Mouse (Mus musculus): Measurements from ENCODE around the gene Trim33. TPM values are rescaled to one million over a fixed set of nuclear protein-coding genes. Genes with fewer than 3 reads are reported as not detected.
A peak's percentile ranks its signal among the peaks of the same experiment; 100 is the strongest.

Trim33 gene
- polyA plus RNA-seq, 1 experiment from 2014 or later = 3.4 TPM

DNA sequence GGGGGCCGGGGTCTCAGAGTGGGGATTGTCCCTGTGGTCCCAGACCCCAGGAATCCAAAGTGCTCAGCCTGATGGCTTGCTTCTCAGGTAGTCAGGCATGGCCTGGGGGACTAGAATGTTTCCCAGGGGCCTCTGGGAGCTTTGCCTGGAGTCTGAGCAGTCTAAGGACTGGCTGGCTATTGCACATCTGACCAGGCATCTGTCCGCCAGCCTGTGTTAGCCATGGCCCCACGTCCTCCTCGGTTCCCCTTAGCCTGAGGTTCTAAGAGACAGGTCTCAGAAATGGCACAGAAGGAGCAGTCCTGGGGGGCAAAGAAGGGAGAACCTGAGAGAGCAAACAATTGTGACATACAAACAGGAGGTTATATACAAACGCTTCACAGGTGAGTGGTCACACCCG lies 102.3 kb downstream of the Trim33 start:
- no peak overlapping the region for H3K4me2 ChIP-seq (ENCODE audit: low read depth, low read length)
- DNase-seq (no peak), ATAC-seq (no peak)
- no peak for TF ChIP-seq CTCF (IDR thresholded peaks at IDR 0.05; ENCODE audit: low read depth)
- no peak for TF ChIP-seq EP300 (IDR thresholded peaks at IDR 0.05; ENCODE audit: low read depth)
- no peak overlapping the region for H3K9ac ChIP-seq (replicated peaks)
- WGBS (ENCODE audit: insufficient replicate concordance) = 88% methylated on average over 6 of the region's 6 CpGs
- H3K9me3 ChIP-seq (ENCODE audit: low read length) = no peaks in the 10 kb centered on the region
- no peaks in the 10 kb centered on the region for H3K4me1 ChIP-seq (ENCODE audit: insufficient read depth)
- no peaks in the 10 kb centered on the region for H3K27me3 ChIP-seq (ENCODE audit: insufficient read depth, low read length)
- no peak overlapping the region for H3K4me3 ChIP-seq (ENCODE audit: low read depth, low read length)
- no peaks in the 10 kb centered on the region for H3K36me3 ChIP-seq (replicated peaks; ENCODE audit: insufficient read depth, low read length)
- no peak overlapping the region for H3K27ac ChIP-seq (ENCODE audit: low read depth)

DNA sequence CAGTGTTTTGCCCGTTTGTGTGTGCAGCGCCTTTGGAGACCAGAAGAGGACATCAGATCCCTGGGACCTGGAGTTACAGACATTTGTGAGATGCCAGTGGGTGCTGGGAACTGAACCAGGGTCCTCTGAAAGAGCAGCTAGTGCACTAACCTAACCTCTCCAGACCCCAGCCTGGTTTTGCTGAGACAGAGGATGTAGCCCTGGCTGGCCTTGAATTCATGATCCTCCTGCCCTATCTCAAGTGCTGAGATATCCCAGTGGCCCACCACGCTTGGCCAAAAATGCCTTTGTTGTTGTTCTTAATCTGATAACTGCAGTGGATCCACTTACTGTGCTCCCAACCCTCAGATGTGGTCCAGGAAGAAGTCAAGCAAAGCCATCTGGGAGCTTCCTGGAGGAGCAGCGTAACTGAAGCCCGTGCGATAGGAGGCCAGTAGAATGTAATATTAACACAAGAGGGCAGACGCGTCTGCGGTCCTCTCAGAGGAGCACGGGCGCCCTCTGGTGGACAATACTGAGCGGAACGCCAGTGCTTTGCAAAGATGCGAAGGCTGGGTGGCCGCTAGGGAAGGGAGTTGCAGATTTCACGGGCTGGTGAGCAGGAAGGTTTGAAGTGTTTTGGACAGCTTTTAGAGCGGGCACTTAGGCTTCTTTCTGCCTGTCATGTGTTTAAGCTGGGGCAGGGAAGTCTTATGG lies 103.9 kb downstream of the Trim33 start:
- Histone ChIP-seq H3K4me3 (ENCODE audit: low read depth, low read length) (no peak overlapping the region), H3K27ac (ENCODE audit: low read depth) (no peak overlapping the region), H3K9ac (replicated peaks) (no peak overlapping the region), H3K27me3 (ENCODE audit: insufficient read depth, low read length) (no peaks in the 10 kb centered on the region), H3K9me3 (ENCODE audit: low read length) (no peaks in the 10 kb centered on the region), H3K36me3 (replicated peaks; ENCODE audit: insufficient read depth, low read length) (no peaks in the 10 kb centered on the region), H3K4me2 (ENCODE audit: low read depth, low read length) (no peak overlapping the region), H3K4me1 (ENCODE audit: insufficient read depth) (no peaks in the 10 kb centered on the region)
- TF ChIP-seq EP300 (IDR thresholded peaks at IDR 0.05; ENCODE audit: low read depth) (no peak), CTCF (IDR thresholded peaks at IDR 0.05; ENCODE audit: low read depth) (peak; percentile 100)
- WGBS (ENCODE audit: insufficient replicate concordance) = 21% methylated on average over 17 of the region's 17 CpGs
- DNase-seq (peak; percentile 89), ATAC-seq (peak; percentile 70)

DNA sequence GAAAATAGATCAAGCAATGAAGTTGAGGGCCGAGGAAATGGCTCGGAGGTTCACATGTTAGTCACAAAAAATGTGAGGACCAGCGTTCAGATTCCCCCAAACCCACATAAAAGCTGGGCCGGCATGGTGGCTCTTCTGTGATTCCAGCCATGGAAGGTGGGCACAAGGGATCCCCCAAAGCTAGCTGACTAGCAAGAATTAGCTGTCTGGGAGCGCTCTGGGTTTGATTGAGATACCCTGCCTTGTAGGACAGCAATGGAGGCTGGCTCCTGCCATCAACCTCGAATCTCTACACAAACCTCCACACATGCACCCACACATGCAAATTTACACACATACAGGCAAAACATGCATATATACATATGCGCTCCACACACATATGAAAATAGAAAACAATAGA lies 105.4 kb downstream of the Trim33 start:
- H3K4me2 ChIP-seq (ENCODE audit: low read depth, low read length) = no peak overlapping the region
- no peak for ATAC-seq
- 80% methylated on average over 7 of the region's 7 CpGs for WGBS (ENCODE audit: insufficient replicate concordance)

DNA sequence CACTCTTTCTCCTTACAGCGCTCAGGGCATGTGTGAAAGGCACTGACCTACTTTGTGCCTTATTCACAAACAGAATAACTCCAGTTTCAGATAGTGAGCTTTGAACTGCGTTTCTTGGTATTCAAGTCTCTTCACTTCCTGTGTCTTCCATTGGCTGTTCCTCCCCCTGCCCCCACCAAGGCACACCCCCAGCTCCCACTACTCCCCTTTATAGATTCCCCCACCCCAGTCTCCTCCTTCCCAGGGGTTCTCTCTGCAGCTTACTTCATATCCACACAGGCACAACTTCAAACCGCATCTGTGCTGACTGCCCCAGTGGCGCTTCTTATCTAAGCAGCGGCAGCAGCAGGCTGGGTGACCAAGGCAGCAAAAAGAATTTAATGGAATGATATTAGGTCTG lies 105.9 kb downstream of the Trim33 start:
- ATAC-seq (peak; percentile 60), DNase-seq (no peak)
- no peak overlapping the region for H3K27ac ChIP-seq (ENCODE audit: low read depth)

More for the DNA sequence above, 105.4 kb downstream of the Trim33 start:
- no peak for DNase-seq
- H3K4me3 ChIP-seq (ENCODE audit: low read depth, low read length) = no peak overlapping the region
- no peaks in the 10 kb centered on the region for H3K4me1 ChIP-seq (ENCODE audit: insufficient read depth)
- no peaks in the 10 kb centered on the region for H3K27me3 ChIP-seq (ENCODE audit: insufficient read depth, low read length)
- H3K36me3 ChIP-seq (replicated peaks; ENCODE audit: insufficient read depth, low read length) = no peaks in the 10 kb centered on the region
- no peak overlapping the region for H3K27ac ChIP-seq (ENCODE audit: low read depth)
- no peak overlapping the region for H3K9ac ChIP-seq (replicated peaks)
- TF ChIP-seq EP300 (IDR thresholded peaks at IDR 0.05; ENCODE audit: low read depth) (no peak), CTCF (IDR thresholded peaks at IDR 0.05; ENCODE audit: low read depth) (no peak)
- no peaks in the 10 kb centered on the region for H3K9me3 ChIP-seq (ENCODE audit: low read length)

DNA sequence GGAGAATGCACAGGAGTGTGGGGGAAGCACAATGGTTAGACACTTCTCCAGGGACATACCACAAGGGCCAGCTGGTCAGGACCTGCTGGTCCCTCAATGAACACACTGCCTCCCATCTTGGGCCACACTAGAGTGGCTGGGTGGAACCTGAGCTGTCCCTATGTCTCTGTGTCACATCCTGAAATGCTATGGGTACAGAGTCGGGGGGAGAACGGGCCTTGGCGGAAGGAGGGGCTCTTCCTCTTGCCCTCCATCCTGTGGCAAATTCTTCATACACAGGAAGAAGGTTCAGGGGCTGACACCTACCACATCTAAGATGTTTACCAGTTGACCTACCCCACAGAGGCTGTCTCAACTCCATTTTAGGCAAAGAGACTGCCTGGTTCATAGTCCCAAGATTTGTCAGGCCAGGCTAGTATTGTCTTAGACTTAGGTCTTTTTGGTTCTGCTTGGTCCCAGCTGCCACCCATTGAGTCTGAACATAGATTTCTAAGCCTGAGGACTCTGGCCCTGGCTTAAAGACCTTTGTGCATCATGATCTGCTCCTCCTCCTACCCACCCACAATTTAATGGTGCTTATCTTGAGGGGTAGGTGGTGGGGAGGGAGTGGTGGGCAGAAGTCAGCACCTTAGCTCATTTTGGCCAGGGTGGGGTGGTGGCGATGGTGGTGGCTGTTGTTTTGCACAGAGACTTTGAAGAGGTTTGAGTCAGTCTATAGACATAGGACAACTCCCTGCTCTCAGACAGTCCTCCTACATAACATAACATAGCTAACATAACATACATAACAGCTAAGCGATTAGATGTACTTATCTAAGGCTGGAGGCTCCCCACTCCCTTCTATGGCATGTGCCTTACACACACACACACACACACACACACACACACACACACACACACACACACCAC lies 106.5 kb downstream of the Trim33 start:
- TF ChIP-seq CTCF (IDR thresholded peaks at IDR 0.05; ENCODE audit: low read depth) = no peak
- TF ChIP-seq EP300 (IDR thresholded peaks at IDR 0.05; ENCODE audit: low read depth) = no peak
- no peak overlapping the region for H3K9ac ChIP-seq (replicated peaks)
- H3K4me2 ChIP-seq (ENCODE audit: low read depth, low read length) = no peak overlapping the region
- H3K36me3 ChIP-seq (replicated peaks; ENCODE audit: insufficient read depth, low read length) = no peaks in the 10 kb centered on the region
- no peak overlapping the region for H3K4me3 ChIP-seq (ENCODE audit: low read depth, low read length)
- no peaks in the 10 kb centered on the region for H3K27me3 ChIP-seq (ENCODE audit: insufficient read depth, low read length)
- 53% methylated on average over 5 of the region's 5 CpGs for WGBS (ENCODE audit: insufficient replicate concordance)
- ATAC-seq (0 out of 2 replicates have a peak, but pooled peaks have one; percentile 12), DNase-seq (no peak)
- H3K9me3 ChIP-seq (ENCODE audit: low read length) = no peaks in the 10 kb centered on the region
- no peaks in the 10 kb centered on the region for H3K4me1 ChIP-seq (ENCODE audit: insufficient read depth)
- no peak overlapping the region for H3K27ac ChIP-seq (ENCODE audit: low read depth)

More for the DNA sequence above, 105.9 kb downstream of the Trim33 start:
- Histone ChIP-seq H3K4me3 (ENCODE audit: low read depth, low read length) (no peak overlapping the region), H3K9ac (replicated peaks) (no peak overlapping the region), H3K4me2 (ENCODE audit: low read depth, low read length) (no peak overlapping the region), H3K9me3 (ENCODE audit: low read length) (no peaks in the 10 kb centered on the region), H3K36me3 (replicated peaks; ENCODE audit: insufficient read depth, low read length) (no peaks in the 10 kb centered on the region), H3K27me3 (ENCODE audit: insufficient read depth, low read length) (no peaks in the 10 kb centered on the region), H3K4me1 (ENCODE audit: insufficient read depth) (no peaks in the 10 kb centered on the region)
- TF ChIP-seq EP300 (IDR thresholded peaks at IDR 0.05; ENCODE audit: low read depth) (no peak), CTCF (IDR thresholded peaks at IDR 0.05; ENCODE audit: low read depth) (no peak)
- WGBS (ENCODE audit: insufficient replicate concordance) = 54% methylated on average over 5 of the region's 5 CpGs

GRCm38 (mm10) chr3:103386292-103387031 lies 107.4 kb downstream of the Trim33 start:
- DNase-seq (no peak), ATAC-seq (no peak)
- Histone ChIP-seq H3K27me3 (ENCODE audit: insufficient read depth, low read length) (no peaks in the 10 kb centered on the region), H3K36me3 (replicated peaks; ENCODE audit: insufficient read depth, low read length) (no peaks in the 10 kb centered on the region), H3K9ac (replicated peaks) (no peak overlapping the region), H3K4me2 (ENCODE audit: low read depth, low read length) (no peak overlapping the region), H3K4me1 (ENCODE audit: insufficient read depth) (no peaks in the 10 kb centered on the region), H3K9me3 (ENCODE audit: low read length) (no peaks in the 10 kb centered on the region), H3K27ac (ENCODE audit: low read depth) (no peak overlapping the region), H3K4me3 (ENCODE audit: low read depth, low read length) (no peak overlapping the region)
- 86% methylated on average over 16 of the region's 16 CpGs for WGBS (ENCODE audit: insufficient replicate concordance)
- TF ChIP-seq EP300 (IDR thresholded peaks at IDR 0.05; ENCODE audit: low read depth) (no peak), CTCF (IDR thresholded peaks at IDR 0.05; ENCODE audit: low read depth) (peak; percentile 22; the same call in 1 of the 2 replicates)

All from liver, postnatal 0 days (tissue).